Mouse (Mus musculus) lung, embryonic 16.5 days (tissue): ENCODE results near the gene 4931414P19Rik. TPM values are rescaled to one million over a fixed set of nuclear protein-coding genes. Genes with fewer than 3 reads are reported as not detected.

Experiments
- ATAC-seq: fragments of 200-750 bp; cut with Nextera tagmentation; 2 replicates; pipeline ENCODE4 v1.8.0; 2017; ENCODE audit warnings: low read depth, mild to moderate bottlenecking, moderate library complexity
- H3K27ac ChIP-seq: fragments of 300-500 bp; sonication (generic); 2 replicates; pipeline ENCODE4 v1.5.1; 2014; ENCODE audit warnings: mild to moderate bottlenecking, control low read depth, low read length
- H3K27me3 ChIP-seq: fragments of 300-500 bp; sonication (generic); 2 replicates; pipeline ENCODE4 v1.6.1; 2014; ENCODE audit warnings: low read depth, low read length, mixed read lengths; ENCODE audit not compliant: control insufficient read depth, insufficient read depth
- H3K36me3 ChIP-seq: fragments of 300-500 bp; sonication (generic); 2 replicates; pipeline ENCODE4 v1.6.1; 2014; ENCODE audit warnings: low read length; ENCODE audit not compliant: control insufficient read depth, insufficient read depth
- H3K4me1 ChIP-seq: fragments of 300-500 bp; sonication (generic); replicated peaks from 2 replicates; pipeline ENCODE4 v1.6.1; 2014; ENCODE audit warnings: low read length, mixed read lengths; ENCODE audit not compliant: control insufficient read depth, insufficient read depth
- H3K4me2 ChIP-seq: fragments of 300-500 bp; sonication (generic); 2 replicates; pipeline ENCODE4 v1.6.1; 2014; ENCODE audit warnings: low read depth, low read length, control low read depth
- H3K4me3 ChIP-seq: fragments of 300-500 bp; sonication (generic); 2 replicates; pipeline ENCODE4 v1.5.1; 2014; ENCODE audit warnings: mild to moderate bottlenecking, low read length, control low read depth
- H3K9ac ChIP-seq: fragments of 300-500 bp; sonication (generic); 2 replicates; pipeline ENCODE4 v1.6.1; 2014; ENCODE audit warnings: low read length, control low read depth
- H3K9me3 ChIP-seq: fragments of 300-500 bp; sonication (generic); 2 replicates; pipeline ENCODE4 v1.6.1; 2016; ENCODE audit warnings: low read length; ENCODE audit not compliant: control insufficient read depth
- WGBS: fragments of 180-500 bp; shearing (Covaris S2); extraction: QIAGEN DNeasy Blood & Tissue Kit; methylation state at CpG from one replicate; pipeline ENCODE4 v1.1.7; 2014; 5-methylcytosine and 5-hydroxymethylcytosine counted together
- polyA plus RNA-seq: library from polyadenylated mRNA; unstranded; fragments of >200 nt; fragmentation: Nextera tagmentation; extraction: Ambion mirVana; gene quantifications from 2 replicates; pipeline ENCODE4 v1.2.1, GENCODE M21; 2015

4931414P19Rik gene
- polyA plus RNA-seq = 11.6 and 12.7 TPM in 2 replicates

DNA sequence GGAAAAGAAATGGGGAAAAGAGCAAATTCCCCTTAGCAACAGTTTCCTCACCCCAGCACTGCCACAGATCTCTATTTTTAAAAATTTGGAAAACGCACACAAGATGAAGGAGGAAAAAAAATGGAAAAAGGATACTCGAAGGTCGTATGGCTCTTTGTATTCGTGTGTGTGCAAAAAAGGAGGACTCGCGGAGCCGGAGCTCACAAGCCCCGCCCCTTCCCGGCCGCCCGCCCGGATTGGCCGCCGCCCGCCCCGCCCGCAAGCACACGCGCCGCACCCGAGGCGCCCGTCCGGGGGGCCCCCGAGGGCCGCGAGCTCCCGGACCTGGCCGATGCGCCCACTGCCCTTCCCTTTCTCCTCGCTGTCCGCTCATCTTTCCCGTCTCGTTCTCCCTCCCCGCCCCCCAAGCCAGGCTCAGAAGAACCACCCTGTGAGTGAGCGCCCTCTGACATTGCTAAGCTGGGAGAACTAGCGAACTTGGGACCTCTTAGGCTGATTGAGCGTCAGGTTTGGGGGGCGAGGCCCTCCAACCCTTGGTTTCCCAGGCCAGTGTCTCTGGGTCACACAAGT is at the start of gene 4931414P19Rik:
Gene 4931414P19Rik, minus strand, starts transcription at position 242 of the 570 bp plus-strand sequence.
- Histone ChIP-seq H3K27me3 (no peaks in the 10 kb centered on the region), H3K4me2 (peak within 1 kb of the TSS; percentile 71), H3K36me3 (no peaks in the 10 kb centered on the region), H3K4me3 (peak within 1 kb of the TSS; percentile 62), H3K9me3 (no peaks in the 10 kb centered on the region), H3K9ac (peak within 1 kb of the TSS; percentile 79), H3K4me1 (peaks cover 11% of the 10 kb centered on the region), H3K27ac (peak within 1 kb of the TSS; percentile 91)
- 0% methylated on average over 28 of the region's 39 CpGs for WGBS
- peak; percentile 73 for ATAC-seq

- H3K27me3 ChIP-seq = no peaks in the 10 kb centered on the region
- WGBS = 0% methylated on average over 12 of the region's 12 CpGs
- no peaks in the 10 kb centered on the region for H3K9me3 ChIP-seq
- peaks cover 18% of the 10 kb centered on the region for H3K4me1 ChIP-seq
- peak overlapping the region; percentile 58 for H3K27ac ChIP-seq
- peak overlapping the region; percentile 81 for H3K4me2 ChIP-seq
- peak overlapping the region; percentile 81 for H3K9ac ChIP-seq
- peak overlapping the region; percentile 64 for H3K4me3 ChIP-seq
- ATAC-seq = peak; percentile 92
- peaks cover 45% of the 10 kb centered on the region for H3K36me3 ChIP-seq
Observed at GRCm38 (mm10) chr14:54653496-54653895, 47.7 kb upstream of the 4931414P19Rik start.

DNA sequence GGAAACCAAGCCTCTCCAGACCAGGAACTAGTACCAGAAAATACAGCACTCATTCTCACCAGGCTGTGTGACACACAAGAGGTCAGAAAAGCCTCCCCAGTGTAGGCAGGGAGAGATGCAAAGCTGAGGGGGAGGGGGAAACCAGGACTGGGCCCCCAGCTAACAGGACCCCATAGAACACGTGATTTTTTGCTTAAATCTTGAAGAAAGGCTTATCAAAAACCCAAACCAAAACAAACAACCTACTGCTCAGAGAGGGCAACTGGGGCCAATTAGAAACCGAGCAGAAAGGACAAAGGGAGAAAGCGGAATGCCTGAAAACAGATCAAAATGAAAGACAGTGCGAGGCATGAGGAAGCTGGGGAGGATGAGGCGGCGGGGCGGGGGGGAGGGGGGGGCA is 47.0 kb upstream of the 4931414P19Rik start:
- Histone ChIP-seq H3K4me3 (peak overlapping the region; percentile 64), H3K9ac (peak overlapping the region; percentile 81), H3K27me3 (no peaks in the 10 kb centered on the region), H3K27ac (peak overlapping the region; percentile 58), H3K4me1 (peaks cover 18% of the 10 kb centered on the region), H3K4me2 (peak overlapping the region; percentile 81), H3K9me3 (no peaks in the 10 kb centered on the region), H3K36me3 (peaks cover 41% of the 10 kb centered on the region)
- no peak for ATAC-seq
- WGBS = 0% methylated on average over 7 of the region's 7 CpGs

DNA sequence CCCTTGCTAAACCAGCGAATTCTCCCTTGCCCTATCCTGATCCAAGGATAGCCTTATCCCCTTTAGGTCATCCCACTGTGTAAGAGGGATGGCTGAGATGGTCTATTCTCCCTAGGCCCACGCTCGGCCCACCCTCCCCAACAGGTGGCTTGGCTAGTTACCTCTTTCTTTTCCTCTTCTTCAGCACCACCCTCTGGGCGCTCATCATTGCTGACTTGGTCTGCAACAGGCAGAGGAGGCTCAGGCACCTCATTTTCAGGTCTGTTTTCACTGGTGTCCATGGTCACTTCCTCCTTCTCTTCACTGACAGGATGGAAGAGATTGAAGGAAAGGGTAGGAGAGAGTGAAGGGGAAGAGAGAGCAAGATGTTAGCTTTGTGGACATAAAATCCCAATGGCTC is 45.8 kb upstream of the 4931414P19Rik start:
- peaks cover 39% of the 10 kb centered on the region for H3K36me3 ChIP-seq
- no peak overlapping the region for H3K4me3 ChIP-seq
- ATAC-seq = no peak
- peaks cover 20% of the 10 kb centered on the region for H3K4me1 ChIP-seq
- H3K9me3 ChIP-seq = no peaks in the 10 kb centered on the region
- H3K4me2 ChIP-seq = no peak overlapping the region
- H3K27me3 ChIP-seq = no peaks in the 10 kb centered on the region
- H3K9ac ChIP-seq = no peak overlapping the region
- H3K27ac ChIP-seq = peak overlapping the region; percentile 37; the same call in 1 of the 2 replicates
- WGBS = 64% methylated on average over 4 of the region's 4 CpGs

DNA sequence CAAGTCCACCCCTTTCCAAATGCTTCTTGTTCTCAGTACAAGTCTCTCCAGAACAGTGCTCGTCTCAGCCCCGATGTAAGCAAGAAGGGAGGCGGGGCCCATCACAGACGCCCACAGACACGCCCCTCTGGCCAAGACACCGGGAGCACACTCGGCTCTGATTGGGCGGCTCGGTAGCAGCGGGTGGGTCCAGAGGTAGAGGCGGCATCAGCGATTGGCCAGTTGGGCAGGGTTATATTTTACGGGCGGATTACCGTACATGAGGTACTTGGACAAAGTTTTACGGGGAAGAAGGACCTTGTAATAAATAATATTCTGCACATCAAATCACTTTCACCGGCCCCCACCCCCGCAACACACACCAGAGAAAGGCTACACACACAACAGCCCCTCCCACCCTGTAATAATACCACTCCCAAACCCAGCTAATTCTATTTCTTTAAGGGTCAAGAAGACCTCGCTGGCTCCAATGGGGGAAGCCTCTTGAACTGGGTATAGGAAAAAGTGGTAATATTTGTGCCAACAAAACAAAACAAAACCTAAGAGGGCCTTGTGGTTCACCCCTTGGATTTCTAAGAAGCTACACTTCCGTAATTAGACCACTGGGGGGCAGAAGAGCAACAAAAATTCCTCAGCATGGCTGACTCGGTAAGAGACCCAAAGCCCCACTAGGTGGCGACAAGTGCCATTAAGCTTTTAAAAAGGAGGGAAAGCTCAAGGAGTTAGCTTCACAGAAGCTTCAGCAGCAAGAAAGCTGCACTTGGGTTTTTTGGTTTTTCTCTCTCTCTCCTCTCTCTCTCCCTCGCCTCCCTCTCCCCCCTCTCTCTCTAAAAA is 45.0 kb upstream of the 4931414P19Rik start:
- Histone ChIP-seq H3K4me2 (no peak overlapping the region), H3K27me3 (no peaks in the 10 kb centered on the region), H3K9me3 (no peaks in the 10 kb centered on the region), H3K4me3 (no peak overlapping the region), H3K36me3 (peaks cover 39% of the 10 kb centered on the region), H3K9ac (no peak overlapping the region), H3K27ac (no peak overlapping the region), H3K4me1 (peaks cover 21% of the 10 kb centered on the region)
- WGBS = 57% methylated on average over 23 of the region's 23 CpGs
- ATAC-seq = peak; percentile 44; the same call in 1 of the 2 replicates

DNA sequence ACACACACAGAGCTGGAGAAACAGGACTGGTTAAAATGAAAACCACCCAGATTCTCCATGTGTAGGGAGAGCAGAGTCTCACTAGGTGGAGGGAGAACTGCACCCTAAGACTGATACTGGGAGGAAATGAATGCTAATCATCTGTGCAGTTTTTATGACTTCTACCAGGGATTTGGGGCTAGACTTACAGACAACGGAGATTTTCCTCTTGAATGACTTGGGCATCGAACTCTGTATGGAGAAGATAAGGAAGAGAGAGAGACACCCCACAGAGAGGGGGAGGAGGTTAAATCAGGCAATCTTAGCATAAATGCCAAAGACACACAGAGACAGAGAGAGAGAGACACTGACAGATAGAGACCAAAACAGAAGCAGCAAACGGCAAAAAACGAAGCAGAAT is 42.1 kb upstream of the 4931414P19Rik start:
- ATAC-seq = no peak
- peaks cover 63% of the 10 kb centered on the region for H3K36me3 ChIP-seq

GRCm38 (mm10) chr14:54646898-54647636 is 41.3 kb upstream of the 4931414P19Rik start:
- no peak overlapping the region for H3K27ac ChIP-seq
- H3K4me2 ChIP-seq = no peak overlapping the region
- H3K9ac ChIP-seq = no peak overlapping the region
- H3K4me3 ChIP-seq = no peak overlapping the region
- H3K27me3 ChIP-seq = no peaks in the 10 kb centered on the region
- WGBS = 65% methylated on average over 8 of the region's 8 CpGs
- peaks cover 5% of the 10 kb centered on the region for H3K4me1 ChIP-seq
- peaks cover 63% of the 10 kb centered on the region for H3K36me3 ChIP-seq
- no peaks in the 10 kb centered on the region for H3K9me3 ChIP-seq
- ATAC-seq = 0 out of 2 replicates have a peak, but pooled peaks have one; percentile 30

More for the DNA sequence above, 42.1 kb upstream of the 4931414P19Rik start:
- Histone ChIP-seq H3K4me1 (peaks cover 14% of the 10 kb centered on the region), H3K9me3 (no peaks in the 10 kb centered on the region), H3K27me3 (no peaks in the 10 kb centered on the region), H3K4me2 (no peak overlapping the region), H3K4me3 (no peak overlapping the region), H3K27ac (no peak overlapping the region), H3K9ac (no peak overlapping the region)
- WGBS = 71% methylated on average over 4 of the region's 4 CpGs

- Histone ChIP-seq H3K36me3 (peaks cover 60% of the 10 kb centered on the region), H3K27me3 (no peaks in the 10 kb centered on the region), H3K9ac (no peak overlapping the region), H3K4me1 (peaks cover 5% of the 10 kb centered on the region), H3K4me2 (no peak overlapping the region), H3K4me3 (no peak overlapping the region), H3K9me3 (no peaks in the 10 kb centered on the region), H3K27ac (no peak overlapping the region)
- no peak for ATAC-seq
- WGBS = 89% methylated on average over 17 of the region's 17 CpGs
Observed at GRCm38 (mm10) chr14:54646455-54646854, 40.7 kb upstream of the 4931414P19Rik start.

- no peak overlapping the region for H3K9ac ChIP-seq
- no peaks in the 10 kb centered on the region for H3K27me3 ChIP-seq
- 75% methylated on average over 9 of the region's 9 CpGs for WGBS
- H3K4me3 ChIP-seq = no peak overlapping the region
- no peak for ATAC-seq
- H3K27ac ChIP-seq = no peak overlapping the region
- H3K36me3 ChIP-seq = peaks cover 46% of the 10 kb centered on the region
- H3K4me1 ChIP-seq = peaks cover 10% of the 10 kb centered on the region
- H3K4me2 ChIP-seq = no peak overlapping the region
- no peaks in the 10 kb centered on the region for H3K9me3 ChIP-seq
Observed at GRCm38 (mm10) chr14:54644294-54644693, 38.5 kb upstream of the 4931414P19Rik start.
